Mouse (Mus musculus) retina, postnatal 1 day (tissue): ENCODE results near the gene Cstf1.
A peak's percentile ranks its signal among the peaks of the same experiment; 100 is the strongest.

Experiments used
- DNase-seq: peaks from one replicate; pipeline ENCODE4 v3.0.0-alpha.2; 2012

The Cstf1 gene

GRCm38 (mm10) chr2:172370411-172371223, at the start of gene Cstf1, which contains the start of gene Aurka:
TSS of gene Cstf1 (plus strand) at chr2:172370681.
TSS of gene Aurka (minus strand) at chr2:172370535.
- peak; percentile 98 for DNase-seq

- peak; percentile 57 for DNase-seq
Observed at GRCm38 (mm10) chr2:172320878-172321277, 49.6 kb upstream of the Cstf1 start.

- no peak for DNase-seq
Observed at GRCm38 (mm10) chr2:172328248-172328647, 42.2 kb upstream of the Cstf1 start.

GRCm38 (mm10) chr2:172329179-172329578, 41.3 kb upstream of the Cstf1 start:
- DNase-seq, result peak; percentile 73

- DNase-seq, result peak; percentile 17
Observed at GRCm38 (mm10) chr2:172338206-172338942, 32.1 kb upstream of the Cstf1 start.

GRCm38 (mm10) chr2:172340936-172341335, 29.5 kb upstream of the Cstf1 start:
- no peak for DNase-seq

- DNase-seq, result no peak
Observed at GRCm38 (mm10) chr2:172341606-172342005, 28.9 kb upstream of the Cstf1 start.

- DNase-seq, result no peak
Observed at GRCm38 (mm10) chr2:172343751-172344150, 26.7 kb upstream of the Cstf1 start.

GRCm38 (mm10) chr2:172344669-172345068, 25.8 kb upstream of the Cstf1 start:
- no peak for DNase-seq

- DNase-seq, result peak; percentile 99
Observed at GRCm38 (mm10) chr2:172345258-172345738, 25.2 kb upstream of the Cstf1 start, which contains the start of gene Fam210b. TSS of gene Fam210b (plus strand) at chr2:172345565.

GRCm38 (mm10) chr2:172346034-172346929, 24.2 kb upstream of the Cstf1 start:
- peak; percentile 49 for DNase-seq

- DNase-seq, result peak; percentile 51
Observed at GRCm38 (mm10) chr2:172346933-172347611, 23.4 kb upstream of the Cstf1 start.

GRCm38 (mm10) chr2:172348297-172348950, 22.1 kb upstream of the Cstf1 start:
- no peak for DNase-seq

- DNase-seq, result no peak
Observed at GRCm38 (mm10) chr2:172349776-172350175, 20.7 kb upstream of the Cstf1 start.

- DNase-seq, result no peak
Observed at GRCm38 (mm10) chr2:172350773-172351172, 19.7 kb upstream of the Cstf1 start.

- peak; percentile 59 for DNase-seq
Observed at GRCm38 (mm10) chr2:172353218-172353617, 17.3 kb upstream of the Cstf1 start.

- DNase-seq, result no peak
Observed at GRCm38 (mm10) chr2:172354761-172355160, 15.7 kb upstream of the Cstf1 start.

- DNase-seq, result no peak
Observed at GRCm38 (mm10) chr2:172355833-172356232, 14.6 kb upstream of the Cstf1 start.

- DNase-seq, result no peak
Observed at GRCm38 (mm10) chr2:172363176-172363575, 7.3 kb upstream of the Cstf1 start.

- no peak for DNase-seq
Observed at GRCm38 (mm10) chr2:172371258-172371657, 777 bp downstream of the Cstf1 start.

GRCm38 (mm10) chr2:172376551-172376950, 6.1 kb downstream of the Cstf1 start:
- no peak for DNase-seq
